Mouse (Mus musculus) thymus, adult 18-20 months (tissue): ENCODE results near the gene Pgbd1.
"Not testable (repeated sequence)": the region's sequence is repeated elsewhere in the genome, so short reads cannot be mapped to it uniquely, and the experiment has no call there.

Source experiments
- DNase-seq, 2 experiments: peaks; one replicate each; pipeline ENCODE4 v3.0.0; 2022; ENCODE audit warnings: mixed read lengths in 2 of 2

Pgbd1 gene

GRCm38 (mm10) chr13:21415266-21415665, 25.6 kb downstream of the Pgbd1 start:
- DNase-seq, result no peak

- no peak for DNase-seq
Measured at GRCm38 (mm10) chr13:21414231-21415212, 26.3 kb downstream of the Pgbd1 start.

DNA sequence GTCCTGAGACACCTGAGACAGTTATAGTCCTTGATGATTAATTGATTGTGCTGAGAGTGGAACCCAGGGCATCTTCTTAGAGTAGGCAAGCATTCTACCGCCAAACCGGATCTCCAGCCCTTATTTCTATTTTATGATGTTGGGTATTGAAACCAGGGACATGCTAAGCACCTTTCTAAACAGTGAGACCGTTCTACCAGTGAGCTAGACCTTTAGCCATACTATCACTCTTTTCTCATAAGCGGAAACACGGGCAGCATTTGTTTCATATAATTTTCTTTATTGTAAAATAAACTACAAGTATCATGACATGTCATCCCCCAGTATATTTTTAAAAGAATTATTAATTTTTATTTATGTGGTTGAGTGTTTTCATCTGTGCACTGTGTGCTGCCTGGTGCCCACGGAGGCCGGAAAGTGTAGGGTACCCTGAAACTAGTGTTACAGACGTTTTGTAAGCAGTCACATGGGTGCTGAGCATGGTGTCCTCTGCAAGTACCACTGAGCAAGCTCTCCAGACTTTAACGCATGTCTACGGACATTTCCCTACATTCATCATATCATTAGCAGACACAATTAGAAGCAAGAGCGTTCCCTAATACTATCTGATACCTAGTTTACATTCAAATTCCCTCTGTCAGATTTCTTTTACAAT, 31.9 kb downstream of the Pgbd1 start:
- no peak for DNase-seq

DNA sequence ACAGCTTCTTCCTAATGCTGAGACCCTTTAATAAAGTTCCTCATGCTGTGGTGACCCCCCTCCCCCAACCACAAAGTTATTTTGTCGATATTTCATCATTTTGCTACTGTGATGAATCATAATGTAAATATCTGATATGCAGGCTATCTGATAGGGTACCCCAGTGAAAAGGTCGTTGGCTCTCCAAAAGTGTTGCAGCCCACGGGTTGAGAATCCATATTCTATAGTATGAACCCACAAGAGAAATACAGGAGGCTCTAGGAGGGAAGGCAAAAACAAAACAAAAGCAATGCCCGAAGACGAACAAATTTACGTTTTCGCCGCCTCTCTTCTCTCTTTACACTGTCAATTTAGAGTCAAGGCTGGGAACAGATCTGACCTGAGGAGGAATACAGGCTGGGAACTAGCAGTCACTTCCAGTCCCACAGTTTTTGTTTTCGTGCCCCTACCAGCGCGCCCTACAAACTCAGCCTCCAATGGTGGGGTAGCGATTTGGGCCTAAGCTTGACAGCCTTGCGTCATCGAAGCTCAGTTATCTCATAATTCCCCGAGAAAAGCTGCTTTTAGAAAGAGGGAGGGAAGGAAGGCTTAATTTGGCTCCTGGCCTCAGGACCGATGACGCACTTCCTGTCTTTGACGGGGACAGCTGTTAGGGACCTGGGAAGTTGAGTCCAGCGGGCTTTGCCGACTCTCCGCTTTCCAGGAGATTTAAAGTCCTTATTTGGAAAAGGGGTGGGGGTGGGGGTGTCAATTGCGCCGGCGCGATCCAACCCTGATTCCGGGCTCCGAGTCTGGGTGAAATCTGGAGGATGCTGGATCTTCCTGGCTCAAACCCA, 32.7 kb downstream of the Pgbd1 start:
- DNase-seq, result peak; percentile 17 to 36

DNA sequence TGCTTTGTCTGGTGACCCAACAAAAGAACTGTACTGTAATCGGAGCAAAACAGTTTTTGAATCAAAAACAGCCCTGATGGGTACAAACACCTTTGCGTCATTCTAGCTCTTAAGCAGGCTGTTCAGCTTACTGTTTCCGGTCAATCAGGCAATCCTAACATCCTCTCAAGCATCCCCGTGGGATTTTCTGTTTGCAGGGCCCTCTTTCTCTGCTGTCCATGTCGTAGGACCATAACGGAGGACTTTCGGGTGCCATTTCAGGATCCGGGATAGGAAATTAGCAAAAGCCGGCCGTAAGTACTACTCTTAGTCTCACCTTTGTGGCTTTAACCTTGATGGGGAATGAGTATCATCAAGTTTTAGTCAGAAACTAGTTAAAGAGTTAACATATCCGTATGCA, 33.5 kb downstream of the Pgbd1 start:
- no peak for DNase-seq

DNA sequence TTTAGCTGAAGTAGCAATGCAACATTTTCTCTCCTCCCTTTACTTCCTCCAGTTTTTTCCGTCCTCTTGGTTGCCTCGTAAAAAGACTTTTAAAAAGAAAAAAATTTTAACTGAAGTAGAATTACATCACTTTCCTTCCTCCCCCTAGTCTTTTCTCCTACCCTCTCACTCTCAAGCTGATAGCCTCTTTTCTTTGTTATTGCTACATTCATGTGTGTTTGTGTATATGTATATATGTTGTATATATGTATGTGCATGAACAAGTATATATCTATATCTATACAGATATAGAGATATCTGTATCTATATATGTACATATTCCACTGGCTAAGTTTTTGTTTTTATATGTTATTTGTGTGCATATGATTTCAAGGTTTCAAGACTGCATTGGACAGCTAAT, 38.0 kb downstream of the Pgbd1 start:
- DNase-seq, result no peak

DNA sequence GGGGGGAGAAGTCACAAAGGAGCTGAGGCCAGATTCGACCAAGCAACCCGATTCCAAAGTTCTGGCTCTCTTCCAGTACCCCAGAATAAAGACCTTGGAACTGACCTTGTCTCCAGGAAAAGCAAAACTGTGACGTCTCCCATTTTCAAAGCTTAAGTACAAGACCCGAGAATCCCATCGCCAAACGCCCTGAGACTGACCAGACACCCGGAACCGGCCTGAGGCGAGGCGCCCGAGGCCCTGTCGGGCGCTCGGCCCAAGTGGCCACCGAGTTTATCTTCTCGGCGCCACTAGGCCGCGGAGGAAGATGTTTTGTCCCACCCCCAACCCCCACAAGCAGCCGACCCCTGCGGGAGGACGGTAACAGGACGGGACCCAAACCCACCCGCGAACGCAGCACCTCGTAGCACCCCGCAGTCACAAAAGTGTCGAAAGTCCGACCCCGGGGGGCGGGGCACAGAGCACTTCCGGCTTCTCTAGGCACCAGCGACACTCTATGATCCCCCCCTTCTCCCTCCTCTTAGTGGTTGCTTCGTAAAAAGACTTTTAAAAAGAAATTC, 38.5 kb downstream of the Pgbd1 start, which contains the start of gene Zkscan3:
TSS of gene Zkscan3 (minus strand) at position 469 of the 560 bp plus-strand sequence.
- DNase-seq, result peak; percentile 70

DNA sequence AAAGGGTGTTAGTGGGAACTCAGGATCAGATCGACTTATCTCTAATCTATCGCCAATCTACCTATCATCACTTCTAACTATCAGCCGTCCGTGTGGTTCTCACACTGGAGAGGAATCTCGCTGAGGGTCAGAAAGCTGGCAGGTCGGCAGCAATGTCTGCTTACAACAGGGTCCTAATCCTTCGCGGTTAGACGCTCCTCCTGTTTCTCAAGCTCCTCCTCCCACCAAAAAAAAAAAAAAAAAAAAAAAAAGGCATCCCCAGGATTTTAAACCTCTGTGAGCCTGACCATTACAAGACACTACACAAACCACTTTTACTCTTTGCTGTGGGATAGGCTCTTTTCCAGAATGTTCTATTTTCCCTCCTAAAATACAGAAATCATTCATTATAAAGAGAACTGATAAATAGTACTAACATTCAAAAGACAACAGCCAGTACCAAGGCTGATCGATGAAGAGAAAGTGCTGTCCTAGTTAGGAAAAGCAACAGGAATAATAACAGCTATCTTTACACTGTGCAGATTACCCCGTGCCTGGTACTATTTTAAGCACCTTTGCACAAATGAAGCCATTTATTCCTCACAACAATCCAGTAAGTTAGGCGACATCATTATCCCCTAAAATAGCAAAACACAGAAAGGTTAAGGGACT, 39.1 kb downstream of the Pgbd1 start:
- DNase-seq, result no peak

- no peak for DNase-seq
Measured at GRCm38 (mm10) chr13:21401166-21401565, 39.7 kb downstream of the Pgbd1 start.

DNA sequence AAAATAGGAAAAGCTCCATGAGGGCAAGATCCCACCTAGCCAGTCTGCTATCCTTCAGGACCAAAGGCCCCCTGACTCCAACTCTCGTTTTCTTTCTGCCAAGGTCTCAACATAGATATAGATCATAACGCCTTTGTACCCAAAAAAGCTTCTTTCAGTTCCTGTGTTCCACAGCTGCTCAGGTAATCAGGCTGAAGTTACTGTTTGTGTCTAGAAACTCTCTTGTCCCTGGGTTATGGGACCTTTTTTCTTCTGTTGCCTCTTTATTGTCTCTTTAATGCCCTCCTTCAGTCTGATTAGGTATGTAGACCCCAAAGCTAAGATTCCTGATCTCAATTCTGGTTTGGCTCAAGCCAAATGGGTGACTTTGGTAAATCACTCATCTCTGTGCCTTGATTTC, 43.4 kb downstream of the Pgbd1 start:
- no peak for DNase-seq

GRCm38 (mm10) chr13:21396048-21396447, 44.8 kb downstream of the Pgbd1 start:
- not testable (repeated sequence) for DNase-seq

- DNase-seq, result no peak
Measured at GRCm38 (mm10) chr13:21395623-21396022, 45.2 kb downstream of the Pgbd1 start.

GRCm38 (mm10) chr13:21395211-21395610, 45.6 kb downstream of the Pgbd1 start:
- no peak for DNase-seq

GRCm38 (mm10) chr13:21377773-21378172, 63.1 kb downstream of the Pgbd1 start:
- no peak for DNase-seq

- DNase-seq, result no peak
Measured at GRCm38 (mm10) chr13:21372700-21373099, 68.2 kb downstream of the Pgbd1 start.
